Mouse (Mus musculus) lung, embryonic 15.5 days (tissue): ENCODE measurements at regions not wholly inside any gene's neighbourhood (a gene's known extent, or its start where the extent isn't known, plus 50 kb on each side); places are given as distances from the start of the nearest gene placed in this dataset.

ENCODE experiments used
- ATAC-seq: fragments of 200-750 bp; cut with Nextera tagmentation; 2 replicates; pipeline ENCODE4 v1.8.0; 2017; ENCODE audit warnings: moderate number of reproducible peaks, borderline replicate concordance; ENCODE audit not compliant: low FRiP score, low TSS enrichment; ENCODE audit errors: extremely low read depth
- H3K27ac ChIP-seq: fragments of 300-500 bp; sonication (generic); 2 replicates; pipeline ENCODE4 v1.5.1; 2015; ENCODE audit warnings: moderate library complexity, mild to moderate bottlenecking, inconsistent platforms
- H3K27me3 ChIP-seq: fragments of 300-500 bp; sonication (generic); 2 replicates; pipeline ENCODE4 v1.6.1; 2015; ENCODE audit warnings: inconsistent platforms
- H3K36me3 ChIP-seq: fragments of 300-500 bp; sonication (generic); 2 replicates; pipeline ENCODE4 v1.6.1; 2015; ENCODE audit warnings: inconsistent platforms
- H3K4me1 ChIP-seq: fragments of 300-500 bp; sonication (generic); 2 replicates; pipeline ENCODE4 v1.6.1; 2015; ENCODE audit warnings: inconsistent platforms
- H3K4me2 ChIP-seq: fragments of 300-500 bp; sonication (generic); 2 replicates; pipeline ENCODE4 v1.6.1; 2015; ENCODE audit warnings: inconsistent platforms, mild to moderate bottlenecking, moderate library complexity
- H3K4me3 ChIP-seq: fragments of 300-500 bp; sonication (generic); 2 replicates; pipeline ENCODE4 v1.5.1; 2015; ENCODE audit warnings: mild to moderate bottlenecking, inconsistent platforms
- H3K9ac ChIP-seq: fragments of 300-500 bp; sonication (generic); 2 replicates; pipeline ENCODE4 v1.6.1; 2015; ENCODE audit warnings: inconsistent platforms
- H3K9me3 ChIP-seq: fragments of 300-500 bp; sonication (generic); 2 replicates; pipeline ENCODE4 v1.6.1; 2016; ENCODE audit warnings: inconsistent platforms
- WGBS: fragments of 180-500 bp; shearing (Covaris S2); methylation state at CpG from one replicate; pipeline ENCODE4 v1.1.7; 2015; 5-methylcytosine and 5-hydroxymethylcytosine counted together

DNA sequence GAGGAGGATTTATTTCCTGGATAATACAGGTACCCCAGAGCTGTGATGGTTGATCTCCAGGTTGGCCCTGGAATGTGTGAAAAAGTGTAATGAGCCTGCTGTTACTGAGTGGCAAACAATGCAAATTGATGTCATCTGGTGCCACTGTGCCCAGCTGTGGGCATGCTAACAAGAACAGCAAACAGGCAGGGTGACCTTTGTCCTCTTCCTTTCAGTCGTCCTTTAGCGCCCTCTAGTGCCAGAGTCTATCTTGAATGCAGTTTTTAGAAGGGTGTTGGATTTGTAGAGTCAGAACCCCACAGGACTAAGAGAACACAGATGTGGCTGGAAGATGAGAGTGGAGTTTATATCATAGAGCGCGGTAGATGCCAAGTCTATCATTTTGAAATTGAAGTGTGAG, 164.3 kb downstream of the Sdhaf3 start:
- Histone ChIP-seq H3K27me3 (no peaks in the 10 kb centered on the region), H3K36me3 (no peaks in the 10 kb centered on the region), H3K9ac (no peak overlapping the region), H3K4me2 (no peak overlapping the region), H3K9me3 (no peaks in the 10 kb centered on the region), H3K27ac (no peak overlapping the region), H3K4me3 (no peak overlapping the region), H3K4me1 (no peaks in the 10 kb centered on the region)
- no peak for ATAC-seq
- WGBS: 30% methylated on average over 4 of the region's 4 CpGs

DNA sequence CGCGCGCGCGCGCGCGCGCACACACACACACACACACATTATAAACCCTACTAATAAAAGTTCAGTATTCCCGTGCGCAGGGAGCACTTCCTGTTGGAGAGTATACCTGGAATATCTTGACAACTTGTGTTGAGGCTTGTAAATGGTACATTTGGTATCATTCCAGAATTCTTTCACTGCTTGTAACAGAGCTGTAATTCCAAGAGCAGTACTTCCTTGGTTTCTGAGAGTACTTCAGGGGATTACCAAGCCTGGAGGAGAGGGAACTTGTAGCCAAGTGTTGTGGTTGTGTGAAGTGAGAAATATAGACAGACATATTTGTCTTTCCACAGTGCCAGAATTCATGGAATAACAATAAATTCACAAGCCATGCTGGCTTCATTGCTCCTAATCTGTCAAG, 177.2 kb downstream of the Sdhaf3 start:
- Histone ChIP-seq H3K9me3 (no peaks in the 10 kb centered on the region), H3K36me3 (no peaks in the 10 kb centered on the region), H3K27ac (no peak overlapping the region), H3K27me3 (no peaks in the 10 kb centered on the region), H3K4me1 (no peaks in the 10 kb centered on the region), H3K4me3 (no peak overlapping the region), H3K9ac (no peak overlapping the region), H3K4me2 (no peak overlapping the region)
- WGBS: 95% methylated on average over 11 of the region's 11 CpGs
- no peak for ATAC-seq

DNA sequence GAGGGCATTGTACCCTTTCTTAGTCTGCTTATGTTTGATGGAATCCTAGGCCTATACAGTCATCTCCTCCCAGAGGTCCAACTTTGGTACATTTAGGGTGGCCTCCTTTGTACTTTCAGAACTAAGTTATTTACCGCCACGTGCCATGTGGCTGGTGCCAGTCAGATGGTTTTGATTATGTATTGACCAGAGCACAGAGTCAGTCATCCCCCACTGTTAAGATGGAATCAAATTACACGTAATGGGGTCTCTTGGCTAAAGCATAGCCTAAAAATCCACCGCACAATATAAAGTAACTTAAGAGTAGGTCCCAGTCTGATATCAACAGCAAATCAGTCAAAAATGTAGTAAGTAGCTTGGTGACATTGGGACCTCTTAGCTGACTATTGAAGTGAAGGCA, 178.3 kb downstream of the Sdhaf3 start:
- Histone ChIP-seq H3K4me2 (no peak overlapping the region), H3K27me3 (no peaks in the 10 kb centered on the region), H3K36me3 (no peaks in the 10 kb centered on the region), H3K4me1 (no peaks in the 10 kb centered on the region), H3K4me3 (no peak overlapping the region), H3K9me3 (no peaks in the 10 kb centered on the region), H3K27ac (no peak overlapping the region), H3K9ac (no peak overlapping the region)
- ATAC-seq: no peak
- WGBS: 83% methylated on average over 4 of the region's 4 CpGs

DNA sequence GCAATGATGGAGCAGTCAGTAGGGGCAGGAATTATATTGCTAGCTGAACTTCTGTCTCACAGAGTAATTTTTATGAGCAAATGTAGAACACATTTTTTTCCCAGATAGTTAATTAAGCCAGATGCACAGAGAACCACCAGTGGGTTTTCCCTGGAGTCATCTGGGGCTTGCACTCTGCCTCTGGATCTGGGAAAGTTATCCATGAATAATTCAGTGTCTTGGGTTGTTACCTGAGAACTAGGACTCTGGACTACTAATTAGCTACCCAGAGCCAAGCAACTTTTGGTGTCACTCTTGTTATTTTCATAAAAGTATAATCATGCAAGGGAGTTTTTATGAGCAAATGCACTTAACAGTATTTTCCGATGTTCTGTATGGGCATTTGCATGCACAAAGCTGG, 179.1 kb downstream of the Sdhaf3 start:
- Histone ChIP-seq H3K4me2 (no peak overlapping the region), H3K9me3 (no peaks in the 10 kb centered on the region), H3K4me3 (no peak overlapping the region), H3K36me3 (no peaks in the 10 kb centered on the region), H3K27ac (no peak overlapping the region), H3K9ac (no peak overlapping the region), H3K4me1 (no peaks in the 10 kb centered on the region), H3K27me3 (no peaks in the 10 kb centered on the region)
- no peak for ATAC-seq
- WGBS: 90% methylated on average over 1 of the region's 1 CpGs

DNA sequence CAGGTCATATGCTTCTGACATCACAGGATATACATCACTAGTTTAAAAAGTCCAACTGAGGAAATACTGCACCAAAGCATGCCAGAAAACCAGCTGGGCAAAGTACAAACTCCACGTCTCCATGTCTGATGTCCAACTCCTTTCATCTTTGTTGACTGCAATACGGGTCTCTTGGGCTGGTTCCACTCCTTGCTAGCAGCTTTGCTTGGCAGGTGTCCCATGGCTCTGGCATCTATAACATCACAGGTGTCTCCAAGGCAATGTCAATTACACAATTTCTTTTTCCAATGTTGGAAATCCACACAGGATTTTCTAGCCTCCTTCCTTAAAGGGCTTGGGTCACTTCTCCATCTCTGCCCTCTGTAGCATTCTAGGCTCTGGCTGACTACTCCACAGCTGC, 225.9 kb downstream of the Sdhaf3 start:
- Histone ChIP-seq H3K4me3 (no peak overlapping the region), H3K4me2 (no peak overlapping the region), H3K9me3 (no peaks in the 10 kb centered on the region), H3K4me1 (no peaks in the 10 kb centered on the region), H3K36me3 (no peaks in the 10 kb centered on the region), H3K27ac (no peak overlapping the region), H3K27me3 (no peaks in the 10 kb centered on the region), H3K9ac (no peak overlapping the region)
- WGBS: 69% methylated on average over 2 of the region's 2 CpGs
- no peak for ATAC-seq

DNA sequence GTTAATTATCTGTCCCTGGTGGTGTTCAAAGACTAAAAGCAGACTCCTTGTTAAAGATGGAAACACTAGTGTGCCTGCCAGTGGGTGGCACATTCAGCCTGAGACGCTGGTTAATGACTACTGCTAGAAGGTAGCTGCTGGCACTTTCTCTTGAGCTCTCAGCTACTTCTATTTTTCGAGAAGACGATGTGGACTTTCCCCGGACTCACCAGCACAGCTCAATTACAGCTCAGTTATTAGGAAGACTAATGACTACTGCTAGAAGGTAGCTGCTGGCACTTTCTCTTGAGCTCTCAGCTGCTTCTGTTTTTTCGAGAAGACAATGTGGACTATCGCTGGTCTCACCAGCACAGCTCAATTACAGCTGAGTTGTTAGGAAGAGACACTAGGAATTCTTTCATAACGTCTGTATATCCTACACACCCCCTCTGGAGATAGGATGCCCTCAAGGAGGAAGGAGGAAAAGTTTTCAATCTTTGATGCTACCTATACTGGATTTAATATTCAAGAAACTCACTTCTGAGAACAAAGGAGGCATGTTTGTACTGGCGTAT, 243.3 kb downstream of the Sdhaf3 start:
- no peak overlapping the region for H3K9ac ChIP-seq
- H3K36me3 ChIP-seq: no peaks in the 10 kb centered on the region
- no peaks in the 10 kb centered on the region for H3K4me1 ChIP-seq
- no peak overlapping the region for H3K4me3 ChIP-seq
- WGBS: 59% methylated on average over 8 of the region's 8 CpGs
- H3K4me2 ChIP-seq: no peak overlapping the region
- H3K27me3 ChIP-seq: no peaks in the 10 kb centered on the region
- H3K9me3 ChIP-seq: no peaks in the 10 kb centered on the region
- no peak overlapping the region for H3K27ac ChIP-seq
- no peak for ATAC-seq

- no peaks in the 10 kb centered on the region for H3K9me3 ChIP-seq
- no peak for ATAC-seq
- H3K27me3 ChIP-seq: no peaks in the 10 kb centered on the region
- H3K4me3 ChIP-seq: no peak overlapping the region
- H3K4me2 ChIP-seq: no peak overlapping the region
- H3K4me1 ChIP-seq: no peaks in the 10 kb centered on the region
- no peak overlapping the region for H3K27ac ChIP-seq
- H3K36me3 ChIP-seq: no peaks in the 10 kb centered on the region
- no peak overlapping the region for H3K9ac ChIP-seq
- WGBS: 34% methylated on average over 4 of the region's 4 CpGs
Observed at GRCm38 (mm10) chr6:7215880-7216279, 260.1 kb downstream of the Sdhaf3 start.

GRCm38 (mm10) chr6:7252286-7252685, 296.5 kb downstream of the Sdhaf3 start:
- Histone ChIP-seq H3K9me3 (no peaks in the 10 kb centered on the region), H3K4me1 (no peaks in the 10 kb centered on the region)
- 39% methylated on average over 7 of the region's 7 CpGs for WGBS

GRCm38 (mm10) chr6:7277431-7277830, 277.2 kb upstream of the Tac1 start:
- H3K27me3 ChIP-seq: no peaks in the 10 kb centered on the region
- H3K9ac ChIP-seq: no peak overlapping the region
- 42% methylated on average over 4 of the region's 4 CpGs for WGBS
- no peaks in the 10 kb centered on the region for H3K36me3 ChIP-seq
- ATAC-seq: no peak
- no peak overlapping the region for H3K4me2 ChIP-seq
- H3K4me3 ChIP-seq: no peak overlapping the region
- H3K27ac ChIP-seq: no peak overlapping the region
- no peaks in the 10 kb centered on the region for H3K9me3 ChIP-seq
- H3K4me1 ChIP-seq: no peaks in the 10 kb centered on the region

More at GRCm38 (mm10) chr6:7252286-7252685, 296.5 kb downstream of the Sdhaf3 start:
- Histone ChIP-seq H3K9ac (no peak overlapping the region), H3K27ac (no peak overlapping the region), H3K4me3 (no peak overlapping the region), H3K27me3 (no peaks in the 10 kb centered on the region), H3K36me3 (no peaks in the 10 kb centered on the region), H3K4me2 (no peak overlapping the region)
- no peak for ATAC-seq

DNA sequence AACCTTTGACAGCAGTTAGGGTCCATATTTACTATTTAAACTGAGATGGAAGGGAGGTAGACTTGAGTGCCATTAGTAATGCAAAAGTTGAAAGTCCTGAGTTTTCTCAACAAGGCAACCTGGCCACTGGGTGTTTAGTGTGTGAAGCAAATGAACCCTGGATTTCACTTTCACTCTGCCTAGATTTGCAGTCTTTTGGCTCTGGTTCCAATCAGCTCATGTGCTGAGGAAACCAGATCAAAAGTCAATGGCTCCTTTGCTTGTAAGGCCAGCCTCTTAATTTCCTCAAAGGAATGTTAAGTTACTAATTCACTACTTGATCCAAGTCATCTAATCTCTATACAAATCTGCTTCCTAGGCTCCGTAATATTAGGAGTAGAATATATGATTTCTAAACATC, 247.7 kb upstream of the Tac1 start:
- H3K4me3 ChIP-seq: no peak overlapping the region
- H3K27me3 ChIP-seq: no peaks in the 10 kb centered on the region
- ATAC-seq: no peak
- no peak overlapping the region for H3K9ac ChIP-seq
- H3K4me1 ChIP-seq: no peaks in the 10 kb centered on the region
- no peak overlapping the region for H3K4me2 ChIP-seq
- no peaks in the 10 kb centered on the region for H3K9me3 ChIP-seq
- WGBS: 76% methylated on average over 1 of the region's 1 CpGs
- H3K27ac ChIP-seq: no peak overlapping the region
- H3K36me3 ChIP-seq: no peaks in the 10 kb centered on the region

- Histone ChIP-seq H3K27ac (no peak overlapping the region), H3K27me3 (no peaks in the 10 kb centered on the region), H3K4me3 (no peak overlapping the region), H3K4me1 (no peaks in the 10 kb centered on the region), H3K9me3 (no peaks in the 10 kb centered on the region), H3K4me2 (no peak overlapping the region), H3K9ac (no peak overlapping the region), H3K36me3 (no peaks in the 10 kb centered on the region)
- no peak for ATAC-seq
- WGBS: 68% methylated on average over 3 of the region's 3 CpGs
Observed at GRCm38 (mm10) chr6:7313496-7313895, 241.2 kb upstream of the Tac1 start.

- 53% methylated on average over 4 of the region's 4 CpGs for WGBS
- Histone ChIP-seq H3K36me3 (no peaks in the 10 kb centered on the region), H3K4me1 (no peaks in the 10 kb centered on the region), H3K4me3 (no peak overlapping the region), H3K9ac (no peak overlapping the region), H3K27me3 (no peaks in the 10 kb centered on the region), H3K9me3 (no peaks in the 10 kb centered on the region), H3K4me2 (no peak overlapping the region), H3K27ac (no peak overlapping the region)
- ATAC-seq: no peak
Observed at GRCm38 (mm10) chr6:7326974-7327373, 227.7 kb upstream of the Tac1 start.

GRCm38 (mm10) chr6:7356634-7357033, 198.0 kb upstream of the Tac1 start:
- 39% methylated on average over 2 of the region's 2 CpGs for WGBS
- peak; percentile 64; the same call in 1 of the 2 replicates for ATAC-seq

More at GRCm38 (mm10) chr6:7356634-7357033, 198.0 kb upstream of the Tac1 start:
- Histone ChIP-seq H3K4me3 (no peak overlapping the region), H3K4me1 (no peaks in the 10 kb centered on the region), H3K36me3 (no peaks in the 10 kb centered on the region), H3K9ac (no peak overlapping the region), H3K4me2 (no peak overlapping the region), H3K27me3 (no peaks in the 10 kb centered on the region), H3K27ac (no peak overlapping the region), H3K9me3 (no peaks in the 10 kb centered on the region)
